Mouse (Mus musculus) C2C12 (cell line): ENCODE data around the gene Plekha6. TPM values are rescaled to one million over a fixed set of nuclear protein-coding genes. Genes with fewer than 3 reads are reported as not detected.

Experiments
- H3K27me3 ChIP-seq: one replicate; pipeline ENCODE4 v1.6.1; 2011; ENCODE audit not compliant: control insufficient read depth, insufficient read depth, insufficient read length
- H3K36me3 ChIP-seq: one replicate; pipeline ENCODE4 v1.6.1; 2011; ENCODE audit not compliant: control insufficient read depth, insufficient read depth
- H3K4me3 ChIP-seq: one replicate; pipeline ENCODE4 v1.5.1; 2011; ENCODE audit warnings: mild to moderate bottlenecking, control low read depth; ENCODE audit not compliant: poor library complexity, insufficient read depth, severe bottlenecking
- H3K79me2 ChIP-seq: one replicate; pipeline ENCODE4 v1.6.1; 2011; ENCODE audit not compliant: control insufficient read depth, insufficient read depth
- H3K79me3 ChIP-seq: one replicate; pipeline ENCODE4 v1.6.1; 2011; ENCODE audit warnings: low read depth, control low read depth
- H3ac ChIP-seq: one replicate; pipeline ENCODE3; 2011; ENCODE audit warnings: low read depth; ENCODE audit not compliant: control insufficient read depth, insufficient read length
- CEBPB ChIP-seq: IDR thresholded peaks from one replicate; pipeline ENCODE4 v1.6.1; 2011; ENCODE audit warnings: low read depth, mild to moderate bottlenecking, control low read depth, moderate library complexity
- CTCF ChIP-seq: IDR thresholded peaks from one replicate; pipeline ENCODE4 v1.5.1; 2011; ENCODE audit not compliant: control insufficient read depth, insufficient read depth, insufficient read length
- FOSL1 ChIP-seq: IDR thresholded peaks from one replicate; pipeline ENCODE4 v1.8.0; 2011; ENCODE audit warnings: mild to moderate bottlenecking, low read length; ENCODE audit not compliant: poor library complexity, insufficient read depth, severe bottlenecking
- MAX ChIP-seq: IDR thresholded peaks from one replicate; pipeline ENCODE4 v1.6.1; 2011; ENCODE audit warnings: mild to moderate bottlenecking, control low read depth
- MYOD1 ChIP-seq: IDR thresholded peaks from one replicate; pipeline ENCODE4 v1.6.1; 2011; ENCODE audit warnings: low read depth; ENCODE audit not compliant: control insufficient read depth, insufficient read length
- MYOG ChIP-seq: IDR thresholded peaks from one replicate; pipeline ENCODE4 v1.6.1; 2011; ENCODE audit not compliant: control insufficient read depth, insufficient read length; ENCODE audit errors: extremely low read depth
- USF1 ChIP-seq: IDR thresholded peaks from one replicate; pipeline ENCODE4 v1.6.1; 2011; ENCODE audit warnings: low read depth, mild to moderate bottlenecking, control low read depth, moderate library complexity
- polyA plus RNA-seq: library from polyadenylated mRNA; unstranded; fragments of >200 nt; fragmentation: generic; extraction: Trizol; gene quantifications from one replicate; pipeline ENCODE4 v1.2.1, GENCODE M21; 2012; ENCODE audit warnings: missing spikeins

Gene Plekha6
- polyA plus RNA-seq, 1 experiment = 0.15 TPM

GRCm38 (mm10) chr1:133270336-133270735 is 106.3 kb downstream of the Plekha6 start:
- Histone ChIP-seq H3K27me3 (peaks cover 10% of the 10 kb centered on the region), H3K36me3 (no peaks in the 10 kb centered on the region), H3K79me2 (no peaks in the 10 kb centered on the region), H3ac (no peak overlapping the region), H3K79me3 (no peaks in the 10 kb centered on the region), H3K4me3 (no peak overlapping the region)
- no peak for TF ChIP-seq MYOG
- TF ChIP-seq MYOD1 = no peak
- no peak for TF ChIP-seq FOSL1
- no peak for TF ChIP-seq CEBPB
- TF ChIP-seq MAX = no peak
- no peak for TF ChIP-seq CTCF
- no peak for TF ChIP-seq USF1

GRCm38 (mm10) chr1:133274163-133274562 is 110.2 kb downstream of the Plekha6 start:
- no peaks in the 10 kb centered on the region for H3K79me2 ChIP-seq
- TF ChIP-seq USF1 (no peak), MYOD1 (no peak), CTCF (no peak), FOSL1 (no peak), MYOG (no peak), CEBPB (no peak), MAX (no peak)
- H3K4me3 ChIP-seq = no peak overlapping the region
- H3K36me3 ChIP-seq = no peaks in the 10 kb centered on the region
- no peaks in the 10 kb centered on the region for H3K79me3 ChIP-seq
- no peak overlapping the region for H3ac ChIP-seq
- H3K27me3 ChIP-seq = peaks cover 3% of the 10 kb centered on the region

- TF ChIP-seq USF1 (peak; percentile 94), CEBPB (no peak), MYOG (no peak), MAX (no peak)
- no peak overlapping the region for H3ac ChIP-seq
These were observed 113.0 kb downstream of the Plekha6 start for GRCm38 (mm10) chr1:133276983-133277382.

GRCm38 (mm10) chr1:133278539-133278938 is 114.5 kb downstream of the Plekha6 start:
- H3K36me3 ChIP-seq = no peaks in the 10 kb centered on the region
- H3K4me3 ChIP-seq = no peak overlapping the region
- H3K79me3 ChIP-seq = no peaks in the 10 kb centered on the region
- peaks cover 8% of the 10 kb centered on the region for H3K27me3 ChIP-seq
- no peaks in the 10 kb centered on the region for H3K79me2 ChIP-seq
- TF ChIP-seq MYOG (no peak), CEBPB (no peak), MYOD1 (no peak), CTCF (no peak)
- H3ac ChIP-seq = no peak overlapping the region

More at GRCm38 (mm10) chr1:133276983-133277382, 113.0 kb downstream of the Plekha6 start:
- no peaks in the 10 kb centered on the region for H3K79me2 ChIP-seq
- no peaks in the 10 kb centered on the region for H3K36me3 ChIP-seq
- H3K79me3 ChIP-seq = no peaks in the 10 kb centered on the region
- H3K27me3 ChIP-seq = peaks cover 3% of the 10 kb centered on the region
- no peak overlapping the region for H3K4me3 ChIP-seq

GRCm38 (mm10) chr1:133278946-133279631 is 115.1 kb downstream of the Plekha6 start:
- TF ChIP-seq CTCF (no peak), MAX (no peak), MYOD1 (no peak), MYOG (no peak), USF1 (no peak), CEBPB (no peak), FOSL1 (no peak)

GRCm38 (mm10) chr1:133279632-133280093 is 115.7 kb downstream of the Plekha6 start:
- Histone ChIP-seq H3K79me2 (no peaks in the 10 kb centered on the region), H3K4me3 (no peak overlapping the region), H3K36me3 (no peaks in the 10 kb centered on the region), H3ac (no peak overlapping the region), H3K27me3 (peaks cover 5% of the 10 kb centered on the region), H3K79me3 (no peaks in the 10 kb centered on the region)
- TF ChIP-seq FOSL1 = no peak
- TF ChIP-seq MYOG = no peak
- TF ChIP-seq USF1 = no peak
- TF ChIP-seq CTCF = no peak
- TF ChIP-seq CEBPB = no peak
- TF ChIP-seq MYOD1 = no peak
- no peak for TF ChIP-seq MAX

More at GRCm38 (mm10) chr1:133278946-133279631, 115.1 kb downstream of the Plekha6 start:
- H3K27me3 ChIP-seq = peaks cover 5% of the 10 kb centered on the region
- no peaks in the 10 kb centered on the region for H3K36me3 ChIP-seq
- H3K79me2 ChIP-seq = no peaks in the 10 kb centered on the region
- H3K4me3 ChIP-seq = no peak overlapping the region
- no peak overlapping the region for H3ac ChIP-seq
- H3K79me3 ChIP-seq = no peaks in the 10 kb centered on the region
